ENCODE assay signal across 8 mouse cellular contexts in the genomic region with DNA sequence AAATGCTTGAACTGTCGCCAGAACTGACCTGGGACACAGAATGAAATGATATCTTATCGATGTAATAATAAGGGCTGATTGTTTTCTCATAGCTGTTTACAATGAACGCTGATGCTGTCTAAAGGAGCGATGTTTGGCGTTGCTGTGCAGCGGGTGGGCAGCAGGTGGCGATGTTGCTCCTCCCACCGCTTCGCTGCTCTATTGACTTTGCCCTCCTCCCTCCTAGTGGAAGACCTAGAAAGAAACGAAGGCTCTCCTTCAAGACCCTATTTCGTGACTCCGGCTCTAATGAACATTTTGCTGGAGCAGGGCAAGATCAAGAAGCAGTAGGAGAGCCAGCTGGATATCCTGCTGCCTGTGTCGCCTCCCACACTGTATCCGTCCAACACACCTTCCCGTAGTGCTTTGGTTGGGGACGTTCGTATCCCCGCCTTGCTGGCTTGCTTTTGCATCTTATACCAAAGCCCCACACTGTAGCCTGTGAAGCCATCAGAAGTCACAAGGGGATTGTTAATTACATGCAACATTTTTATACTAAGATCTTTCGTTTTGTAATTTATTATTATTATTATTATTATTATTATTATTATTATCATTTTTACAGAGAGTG.
A peak's percentile ranks its signal among the peaks of the same experiment; 100 is the strongest.
DNase-seq lines count a peak whose midpoint lies in the region; ATAC-seq and TF ChIP-seq lines count a peak whose summit lies in the region.

No protein-coding gene starts in this region.

- H3K9ac ChIP-seq in lung, embryonic 14.5 days, result no peak overlapping the region

- no peaks in the 10 kb centered on the region for H3K9me3 ChIP-seq in hindbrain, embryonic 10.5 days
- H3K9me3 ChIP-seq in lung, embryonic 14.5 days (ENCODE audit: low read depth, low read length), result no peaks in the 10 kb centered on the region

- H3K4me2 ChIP-seq in lung, embryonic 14.5 days, result peak overlapping the region; percentile 55

- WGBS in cerebellum, adult 2 months, result 17% methylated on average over 19 of the region's 19 CpGs
- 15% methylated on average over 19 of the region's 19 CpGs for WGBS in hindbrain, embryonic 10.5 days
- WGBS in lung, embryonic 14.5 days, result 14% methylated on average over 19 of the region's 19 CpGs

- peak; percentile 87 for ATAC-seq in lung, embryonic 14.5 days (ENCODE audit: insufficient read depth)

- DNase-seq in MEL-GATA-1-ER (ENCODE audit: extremely low read depth, low read depth), result peak; percentile 28
- DNase-seq in cerebellum, adult 2 months, result peak; percentile 54 to 78
- DNase-seq in forelimb bud, embryonic 11.5 days (ENCODE audit: low read depth, low spot score), result peak; percentile 80
- DNase-seq in hindbrain, embryonic 10.5 days (ENCODE audit: low spot score), result peak; percentile 82
- peak; percentile 52 to 87 for DNase-seq in layer of hippocampus, adult 8-10 months (ENCODE audit: low spot score in 2 of 2)
- DNase-seq in lung, embryonic 14.5 days, result peak; percentile 88
- DNase-seq in ovary, postnatal 36 days (ENCODE audit: low spot score), result peak; percentile 70
- peak; percentile 35 to 38 for DNase-seq in thymus, postnatal 36 days

- no peak for TF ChIP-seq POLR2A in cerebellum, adult 2 months (IDR thresholded peaks at IDR 0.05; ENCODE audit: borderline replicate concordance, insufficient read depth, low read length)

- H3K27ac ChIP-seq in cerebellum, adult 2 months (ENCODE audit: insufficient read depth, low read length), result no peak overlapping the region
- H3K27ac ChIP-seq in hindbrain, embryonic 10.5 days, result no peak overlapping the region
- H3K27ac ChIP-seq in lung, embryonic 14.5 days (ENCODE audit: low read depth), result no peak overlapping the region

- H3K4me3 ChIP-seq in cerebellum, adult 2 months (replicated peaks; ENCODE audit: insufficient read depth, low read depth, low read length), result peak overlapping the region; percentile 11
- H3K4me3 ChIP-seq in hindbrain, embryonic 10.5 days, result peak overlapping the region; percentile 42
- H3K4me3 ChIP-seq in lung, embryonic 14.5 days (ENCODE audit: low read depth, low read length), result no peak overlapping the region

- no peaks in the 10 kb centered on the region for H3K27me3 ChIP-seq in cerebellum, adult 2 months (ENCODE audit: control insufficient read depth, insufficient read depth, low read length)
- no peaks in the 10 kb centered on the region for H3K27me3 ChIP-seq in hindbrain, embryonic 10.5 days (ENCODE audit: insufficient read depth, poor library complexity, severe bottlenecking)
- no peaks in the 10 kb centered on the region for H3K27me3 ChIP-seq in lung, embryonic 14.5 days (ENCODE audit: insufficient read depth, low read length)

- TF ChIP-seq CTCF in cerebellum, adult 2 months (IDR thresholded peaks at IDR 0.05; ENCODE audit: borderline replicate concordance, insufficient read depth, low read depth, low read length), result peak; percentile 99
- TF ChIP-seq CTCF in lung, embryonic 14.5 days (IDR thresholded peaks at IDR 0.05; ENCODE audit: low read depth), result peak; percentile 99

- no peaks in the 10 kb centered on the region for H3K4me1 ChIP-seq in cerebellum, adult 2 months (ENCODE audit: control insufficient read depth, insufficient read depth, low read length)
- peaks cover 3% of the 10 kb centered on the region for H3K4me1 ChIP-seq in hindbrain, embryonic 10.5 days (replicated peaks)
- H3K4me1 ChIP-seq in lung, embryonic 14.5 days (ENCODE audit: insufficient read depth), result no peaks in the 10 kb centered on the region

- H3K36me3 ChIP-seq in hindbrain, embryonic 10.5 days, result no peaks in the 10 kb centered on the region
- H3K36me3 ChIP-seq in lung, embryonic 14.5 days (ENCODE audit: insufficient read depth), result no peaks in the 10 kb centered on the region

Comparison
In these comparisons a context has a peak if more than half of its experiments do, and no peak if none do; other contexts are left out.
1. DNase-seq: peak in every context shown above with its lines; median percentile 88 in lung, embryonic 14.5 days; 82 in hindbrain, embryonic 10.5 days; 80 in forelimb bud, embryonic 11.5 days; 70 in ovary, postnatal 36 days; 70 in layer of hippocampus, adult 8-10 months; 66 in cerebellum, adult 2 months; 36 in thymus, postnatal 36 days; 28 in MEL-GATA-1-ER.